Mouse (Mus musculus) adipose tissue, adult 10 weeks (tissue): ENCODE data around the gene Irf7. TPM values are rescaled to one million over a fixed set of nuclear protein-coding genes. Genes with fewer than 3 reads are reported as not detected.

Experiments used
- polyA plus RNA-seq: library from polyadenylated mRNA; stranded (reverse); fragments of 350-450 nt; fragmentation: Illumina TruSeq; extraction: RNeasy Lipid Tissue Mini Kit (QIAGEN cat#74804); gene quantifications from one replicate; pipeline ENCODE4 v1.2.3, GENCODE M21; 2014; ENCODE audit warnings: low read depth, low replicate concordance

Gene Irf7
- 29.8 TPM for polyA plus RNA-seq

DNA sequence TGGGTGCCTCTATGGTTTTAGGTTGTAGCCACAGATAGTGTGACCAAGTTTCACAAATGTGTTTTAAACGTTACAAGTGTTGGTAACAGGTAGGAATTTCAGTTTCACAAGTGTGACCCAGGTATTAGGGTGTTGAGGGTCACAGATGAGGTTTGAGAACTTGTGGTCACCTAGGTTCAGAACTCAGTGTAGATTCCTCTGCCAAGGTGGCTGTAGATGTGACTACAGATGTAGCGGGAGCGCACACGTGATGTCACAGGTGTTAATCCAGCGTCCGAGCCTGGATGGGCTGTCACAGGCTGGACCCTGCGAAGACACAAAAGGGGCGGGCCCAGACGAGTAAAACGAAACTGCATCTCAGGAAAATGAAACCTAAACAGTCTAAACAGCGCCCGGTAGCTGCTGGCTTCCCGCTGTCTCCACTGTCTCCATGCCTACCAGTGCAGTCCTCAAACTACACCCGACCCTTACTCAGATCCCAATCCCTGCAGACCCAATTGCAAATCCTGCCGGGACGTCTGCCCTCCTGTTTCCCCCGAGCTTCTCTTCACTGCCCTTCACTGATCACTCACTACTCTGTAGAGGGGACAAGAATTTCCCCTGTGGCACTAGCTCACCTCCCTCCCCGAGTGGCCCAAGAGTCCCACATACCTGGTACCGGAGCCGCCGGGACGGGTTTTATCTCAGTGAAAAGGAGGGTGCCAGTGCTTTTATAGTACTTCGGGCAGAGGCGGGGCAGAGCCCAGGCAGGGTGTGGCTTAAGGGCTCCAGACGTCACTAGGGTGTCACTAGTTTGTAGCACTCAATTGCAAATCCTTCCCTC is at the start of gene Irf7:
Gene Irf7 (minus strand): TSS at position 743 of the 823 bp plus-strand sequence.

DNA sequence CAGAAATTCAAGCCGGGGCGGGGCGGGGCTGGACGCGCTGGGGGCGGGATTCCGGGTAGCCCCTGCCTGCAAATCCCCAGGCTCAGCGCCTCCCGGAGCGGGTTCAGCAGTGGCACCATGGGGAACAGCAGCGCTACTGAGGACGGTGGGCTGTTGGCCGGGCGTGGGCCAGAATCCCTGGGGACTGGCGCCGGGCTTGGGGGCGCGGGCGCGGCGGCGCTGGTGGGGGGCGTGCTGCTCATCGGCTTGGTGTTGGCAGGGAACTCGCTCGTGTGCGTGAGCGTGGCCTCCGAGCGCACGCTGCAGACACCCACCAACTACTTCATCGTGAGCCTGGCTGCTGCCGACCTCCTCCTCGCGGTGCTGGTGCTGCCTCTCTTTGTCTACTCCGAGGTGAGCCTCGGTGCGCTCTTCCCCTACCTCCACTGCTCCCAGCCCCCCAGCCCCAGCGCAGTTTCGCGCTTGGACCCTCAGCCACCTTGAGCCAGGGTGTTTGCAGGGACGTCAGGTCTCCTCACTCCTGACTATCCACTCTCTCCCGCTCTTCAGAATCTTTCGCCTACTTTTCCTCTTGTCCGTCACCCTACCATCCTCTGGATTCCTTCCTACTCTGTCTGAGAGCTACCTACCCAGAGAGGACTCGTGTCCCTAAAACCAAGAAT is 25.8 kb upstream of the Irf7 start, which contains the start of gene Drd4:
Gene Drd4 (plus strand): TSS at position 86 of the 662 bp plus-strand sequence.

DNA sequence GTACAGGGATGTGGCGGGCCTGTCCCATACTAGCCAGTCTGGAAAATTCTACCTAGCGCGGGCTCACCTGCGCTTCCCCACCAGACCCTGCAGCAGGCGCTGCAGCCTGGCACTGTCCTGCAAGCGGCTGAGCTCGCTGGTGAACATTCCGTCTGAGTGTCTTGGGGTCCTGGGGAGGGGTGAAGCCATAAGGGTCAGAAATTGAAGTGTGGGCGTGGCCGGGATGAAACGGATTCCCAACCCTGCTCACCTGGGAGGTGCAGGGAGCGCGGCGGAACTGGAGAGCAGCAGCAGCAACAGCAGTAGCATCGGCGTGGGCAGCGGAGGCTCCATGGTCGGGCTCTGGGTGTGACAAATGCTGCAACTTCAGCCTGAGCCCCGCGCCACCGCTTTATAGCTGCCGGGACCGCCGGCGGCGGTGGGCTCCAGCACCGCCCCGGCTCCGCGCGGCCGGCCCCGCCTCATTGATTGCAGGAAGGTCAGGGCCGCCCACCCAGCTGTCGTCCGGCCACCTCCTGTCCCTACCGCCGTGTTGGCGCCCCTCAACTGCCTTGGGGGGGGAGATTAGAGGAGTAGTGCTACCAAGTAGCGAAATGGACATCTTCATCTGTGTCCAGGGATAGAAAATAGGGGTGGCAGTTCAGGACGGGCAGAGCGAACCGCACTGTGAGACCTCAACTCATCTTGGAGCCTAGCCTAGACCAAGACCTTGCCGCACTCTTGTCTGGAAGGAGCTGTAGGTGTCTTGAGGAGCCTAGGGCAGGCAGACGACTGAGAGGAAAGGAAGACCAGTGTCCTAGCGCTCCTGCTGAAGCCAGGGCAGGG is 12.7 kb upstream of the Irf7 start, which contains the start of gene Sct:
Gene Sct (minus strand): TSS at position 368 of the 825 bp plus-strand sequence.

DNA sequence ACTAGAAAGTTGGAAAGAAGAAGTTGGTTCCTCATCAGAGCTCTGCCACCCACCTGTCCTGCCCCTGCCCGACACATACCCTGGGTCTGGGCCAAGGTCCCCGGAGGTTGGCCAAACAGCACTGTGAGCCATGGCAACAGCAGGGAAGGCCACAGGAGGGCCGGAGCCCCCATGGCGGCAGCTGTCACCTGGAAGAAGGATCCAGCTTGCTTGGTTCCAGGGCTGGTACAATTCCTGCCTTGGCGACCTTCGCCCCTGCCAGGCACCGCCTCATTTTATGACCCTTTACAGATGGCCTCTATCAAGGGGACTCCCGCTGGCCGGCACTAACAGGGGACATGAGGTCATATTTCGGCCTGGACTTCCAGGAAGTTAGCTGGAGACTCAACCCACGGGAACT is 10.3 kb upstream of the Irf7 start, which contains the start of gene Cdhr5:
Gene Cdhr5 (minus strand): TSS at position 241 of the 400 bp plus-strand sequence.

DNA sequence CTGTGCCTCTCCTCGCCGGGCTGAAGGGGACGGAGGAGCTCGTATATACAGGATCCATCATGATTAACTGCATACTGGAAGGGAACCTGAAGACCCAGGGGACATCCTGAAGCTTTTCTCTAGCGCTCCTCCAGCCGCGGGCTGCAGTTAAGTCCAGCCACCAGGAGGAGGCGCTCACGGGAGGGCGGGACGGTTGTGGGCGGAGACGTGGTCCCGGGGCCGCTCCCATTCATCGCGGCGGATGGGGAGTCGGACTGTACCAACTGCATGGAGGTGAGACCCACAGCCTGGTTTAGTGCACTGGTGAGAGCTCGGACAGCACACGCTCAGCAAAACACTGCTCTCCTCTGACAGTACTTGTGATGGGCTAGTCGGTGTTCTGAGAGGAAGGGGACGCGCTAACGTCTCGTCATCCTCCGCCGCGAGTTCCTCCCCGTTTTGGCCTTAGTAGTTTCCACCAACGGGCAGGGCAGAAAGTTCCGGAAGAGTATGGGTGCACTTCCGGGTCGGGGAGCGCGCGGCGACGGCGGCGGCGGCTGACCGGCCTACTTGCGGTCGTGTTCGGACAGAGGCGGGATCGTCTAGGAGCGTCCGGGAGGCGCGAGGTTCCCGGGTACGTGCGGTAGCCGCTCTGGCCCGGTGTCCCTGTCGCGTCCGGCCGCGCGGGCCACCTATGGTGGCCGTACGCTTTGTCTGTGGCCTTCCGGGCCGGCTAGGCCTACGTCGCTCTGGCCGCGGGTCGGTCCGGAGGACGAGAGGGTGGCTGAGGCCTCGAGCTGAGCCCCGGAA is 37.8 kb downstream of the Irf7 start, which contains the start of gene Phrf1:
Gene Phrf1 (plus strand): TSS at position 506 of the 789 bp plus-strand sequence.

DNA sequence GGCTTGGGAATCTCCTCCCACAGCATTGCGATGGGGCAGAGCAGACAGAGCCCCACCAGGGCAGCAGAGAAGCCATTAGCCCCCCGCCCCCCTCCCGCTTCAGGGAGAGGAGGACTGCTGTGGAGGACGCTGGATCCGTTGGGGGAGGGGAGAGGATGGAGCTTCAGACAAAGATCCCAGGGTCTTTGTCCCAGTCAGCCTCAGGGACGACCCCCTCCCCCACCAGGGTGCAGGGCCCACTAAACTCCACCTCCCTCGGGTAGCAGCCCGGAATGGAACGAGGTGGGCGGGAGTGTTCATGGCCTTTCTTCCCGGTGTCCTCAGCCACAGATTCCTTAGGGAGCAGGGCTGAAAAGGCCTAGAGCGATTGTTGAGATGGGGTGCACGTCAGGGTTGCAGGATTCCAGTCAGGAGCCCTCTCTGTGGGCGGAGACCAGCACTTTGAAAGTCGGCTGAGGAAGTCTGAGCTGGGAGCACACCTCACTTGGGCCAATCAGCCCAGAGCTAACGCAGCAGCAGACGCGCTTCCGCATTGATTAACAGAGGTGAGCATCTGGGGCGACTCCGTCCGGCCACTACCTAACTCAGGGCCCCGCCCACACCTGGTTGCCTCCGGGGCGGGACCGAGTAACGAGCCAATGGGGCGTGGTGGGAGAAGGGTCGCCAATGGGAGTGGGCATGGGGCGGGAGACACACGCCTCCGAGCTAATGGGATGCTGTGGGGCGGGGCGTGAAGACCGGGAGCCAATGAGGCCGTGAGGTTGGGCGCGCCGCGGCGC is 51.0 kb downstream of the Irf7 start, which contains the start of gene Rassf7:
Gene Rassf7 (plus strand): TSS at position 760 of the 779 bp plus-strand sequence.

DNA sequence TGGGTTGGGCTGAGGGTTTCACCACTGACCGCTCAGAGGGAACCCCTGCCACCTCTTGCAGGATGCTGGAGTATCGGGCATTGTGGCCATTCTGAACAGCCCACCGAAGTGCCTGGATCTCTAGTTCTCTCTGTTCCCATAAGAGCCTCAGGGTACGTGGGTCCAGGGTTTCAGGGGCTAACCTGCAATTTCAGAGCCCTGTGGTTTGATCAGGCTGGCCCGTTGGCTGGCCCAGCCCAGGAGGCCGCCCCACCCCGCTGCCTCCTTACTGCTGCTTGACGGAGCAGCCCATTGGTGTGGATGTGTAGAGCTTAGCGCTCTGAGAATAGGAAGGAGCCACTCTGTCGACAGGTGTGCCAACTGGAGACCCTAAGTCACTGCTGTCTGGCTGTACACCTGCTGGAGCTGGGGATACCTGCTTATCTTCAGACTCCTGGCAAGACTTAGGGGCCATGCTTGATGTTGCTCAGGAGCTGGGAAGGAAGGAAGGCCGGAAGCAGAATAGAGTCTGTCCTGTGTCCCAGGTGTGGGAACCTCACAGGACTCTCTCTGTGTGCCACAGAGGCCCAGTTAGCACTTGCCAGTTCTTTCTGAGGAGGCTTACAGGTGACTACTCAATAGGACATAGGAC is 52.6 kb downstream of the Irf7 start, which contains the start of gene Lmntd2:
Gene Lmntd2 (minus strand): TSS at position 476 of the 631 bp plus-strand sequence.

Other genes starting within 250 kb of the Irf7 start
- 14.7 TPM for gene Ifitm6, start 248.6 kb downstream of the Irf7 start, polyA plus RNA-seq
- not detected for gene Gm17387, start 237.3 kb downstream of the Irf7 start, polyA plus RNA-seq
- gene B4galnt4, start 205.4 kb downstream of the Irf7 start, polyA plus RNA-seq, result 5.2 TPM
- gene Pkp3, start 188.3 kb downstream of the Irf7 start, polyA plus RNA-seq, result 16.8 TPM
- 17.6 TPM for gene Sigirr, start 165.9 kb downstream of the Irf7 start, polyA plus RNA-seq
- gene Ano9, start 148.7 kb downstream of the Irf7 start, polyA plus RNA-seq, result 4.5 TPM
- gene Ptdss2, start 144.1 kb downstream of the Irf7 start, polyA plus RNA-seq, result 39.9 TPM
- gene Rnh1, start 93.6 kb downstream of the Irf7 start, polyA plus RNA-seq, result 180 TPM
- gene Hras, start 72.5 kb downstream of the Irf7 start, polyA plus RNA-seq, result 49.0 TPM
- gene Lrrc56, start 72.3 kb downstream of the Irf7 start, polyA plus RNA-seq, result 12.2 TPM
- 11.3 TPM for gene Lmntd2, start 52.4 kb downstream of the Irf7 start, polyA plus RNA-seq
- 40.8 TPM for gene Rassf7, start 50.6 kb downstream of the Irf7 start, polyA plus RNA-seq
- gene Phrf1, start 37.7 kb downstream of the Irf7 start, polyA plus RNA-seq, result 67.3 TPM
- 18.4 TPM for gene Cdhr5, start 10.3 kb upstream of the Irf7 start, polyA plus RNA-seq
- gene Sct, start 12.7 kb upstream of the Irf7 start, polyA plus RNA-seq, result 3.7 TPM
- gene Drd4, start 25.5 kb upstream of the Irf7 start, polyA plus RNA-seq, result 1.7 TPM
- 27.2 TPM for gene Deaf1, start 61.2 kb upstream of the Irf7 start, polyA plus RNA-seq
- 48.5 TPM for gene Tmem80, start 61.3 kb upstream of the Irf7 start, polyA plus RNA-seq
- 16.2 TPM for gene Eps8l2, start 72.4 kb upstream of the Irf7 start, polyA plus RNA-seq
- 268 TPM for gene Taldo1, start 125.7 kb upstream of the Irf7 start, polyA plus RNA-seq
- 49.8 TPM for gene Gatd1, start 147.7 kb upstream of the Irf7 start, polyA plus RNA-seq
- 0.17 TPM for gene Cend1, start 163.0 kb upstream of the Irf7 start, polyA plus RNA-seq
- 75.9 TPM for gene Slc25a22, start 171.4 kb upstream of the Irf7 start, polyA plus RNA-seq
- gene Pidd1, start 177.5 kb upstream of the Irf7 start, polyA plus RNA-seq, result 4.1 TPM
- gene Rplp2, start 180.9 kb upstream of the Irf7 start, polyA plus RNA-seq, result 1,068 TPM
- gene Pnpla2, start 188.7 kb upstream of the Irf7 start, polyA plus RNA-seq, result 949 TPM
- gene Cracr2b, start 194.6 kb upstream of the Irf7 start, polyA plus RNA-seq, result 58.5 TPM
- 308 TPM for gene Cd151, start 200.9 kb upstream of the Irf7 start, polyA plus RNA-seq
- 42.2 TPM for gene Polr2l, start 208.7 kb upstream of the Irf7 start, polyA plus RNA-seq
- gene Tspan4, start 208.8 kb upstream of the Irf7 start, polyA plus RNA-seq, result 49.5 TPM